Mouse (Mus musculus): ENCODE data around the gene Syngr3. TPM values are rescaled to one million over a fixed set of nuclear protein-coding genes. Genes with fewer than 3 reads are reported as not detected.
"Not testable (repeated sequence)": the region's sequence is repeated elsewhere in the genome, so short reads cannot be mapped to it uniquely, and the experiment has no call there.

The Syngr3 gene
- polyA plus RNA-seq, 1 experiment from 2014 or later, result 6.9 TPM

DNA sequence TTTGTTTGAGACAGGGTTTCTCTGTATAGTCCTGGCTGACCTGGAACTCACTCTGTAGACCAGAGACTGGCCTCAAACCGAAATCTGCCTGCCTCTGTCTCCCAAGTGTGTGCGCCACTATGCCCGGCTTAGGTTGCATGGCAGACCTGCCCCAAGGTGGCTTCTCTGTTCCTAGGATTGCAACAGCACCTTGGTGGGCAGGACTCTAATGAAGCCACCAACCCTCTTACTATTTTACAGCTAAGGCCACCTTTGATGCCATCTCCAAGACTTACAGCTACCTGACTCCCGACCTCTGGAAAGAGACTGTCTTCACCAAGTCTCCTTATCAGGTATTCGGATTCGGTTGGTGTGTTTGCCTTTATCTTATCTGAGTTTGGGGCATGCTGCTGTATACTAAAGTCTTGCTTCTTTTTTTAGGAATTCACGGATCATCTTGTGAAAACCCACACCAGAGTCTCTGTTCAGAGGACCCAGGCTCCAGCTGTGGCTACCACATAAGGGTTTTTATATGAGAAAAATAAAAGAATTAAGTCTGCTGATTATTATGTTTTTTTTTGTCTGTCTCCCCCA, 31.7 kb upstream of the Syngr3 start:
- not testable (repeated sequence) for H3K27me3 ChIP-seq (replicated peaks; ENCODE audit: control insufficient read depth, insufficient read depth, low read length); H3K27ac ChIP-seq (ENCODE audit: low read length); H3K9me3 ChIP-seq (ENCODE audit: control insufficient read depth, low read length); H3K36me3 ChIP-seq (ENCODE audit: control insufficient read depth, insufficient read depth, low read length); ATAC-seq
- WGBS, result 49% methylated on average over 7 of the region's 7 CpGs
- peak overlapping the region; percentile 69 for H3K9ac ChIP-seq (ENCODE audit: low read depth, low read length)
- peaks cover 19% of the 10 kb centered on the region for H3K4me1 ChIP-seq (ENCODE audit: control insufficient read depth, insufficient read depth, low read length)
- H3K4me2 ChIP-seq (ENCODE audit: low read depth, low read length), result peak overlapping the region; percentile 58
- H3K4me3 ChIP-seq (ENCODE audit: low read length), result peak overlapping the region; percentile 89

DNA sequence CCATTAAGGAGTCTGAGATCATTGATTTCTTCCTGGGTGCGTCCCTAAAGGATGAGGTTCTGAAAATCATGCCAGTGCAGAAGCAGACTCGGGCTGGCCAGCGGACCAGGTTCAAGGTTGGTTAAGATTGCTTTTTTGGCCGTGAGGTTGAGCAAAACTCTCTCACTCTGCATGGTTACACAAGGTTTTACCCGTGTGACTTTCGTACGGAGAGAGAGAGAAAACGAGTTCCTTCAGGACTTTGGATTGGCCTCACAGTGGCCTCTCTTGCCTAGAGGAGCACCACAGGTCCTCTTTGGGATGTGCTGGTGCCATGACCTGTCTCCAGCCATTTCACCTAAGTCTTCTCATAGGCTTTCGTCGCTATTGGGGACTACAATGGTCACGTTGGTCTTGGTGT, 30.9 kb upstream of the Syngr3 start:
- not testable (repeated sequence) for H3K36me3 ChIP-seq (ENCODE audit: control insufficient read depth, insufficient read depth, low read length); H3K27me3 ChIP-seq (replicated peaks; ENCODE audit: control insufficient read depth, insufficient read depth, low read length); H3K9me3 ChIP-seq (ENCODE audit: control insufficient read depth, low read length); ATAC-seq
- H3K9ac ChIP-seq (ENCODE audit: low read depth, low read length), result peak overlapping the region; percentile 69
- peak overlapping the region; percentile 58 for H3K4me2 ChIP-seq (ENCODE audit: low read depth, low read length)
- H3K27ac ChIP-seq (ENCODE audit: low read length), result 0 out of 2 replicates have a peak overlapping the region, but pooled peaks have one; percentile 80
- 0% methylated on average over 11 of the region's 11 CpGs for whole genome bisulfite sequencing
- H3K4me3 ChIP-seq (ENCODE audit: low read length), result peak overlapping the region; percentile 89
- H3K4me1 ChIP-seq (ENCODE audit: control insufficient read depth, insufficient read depth, low read length), result peaks cover 19% of the 10 kb centered on the region

DNA sequence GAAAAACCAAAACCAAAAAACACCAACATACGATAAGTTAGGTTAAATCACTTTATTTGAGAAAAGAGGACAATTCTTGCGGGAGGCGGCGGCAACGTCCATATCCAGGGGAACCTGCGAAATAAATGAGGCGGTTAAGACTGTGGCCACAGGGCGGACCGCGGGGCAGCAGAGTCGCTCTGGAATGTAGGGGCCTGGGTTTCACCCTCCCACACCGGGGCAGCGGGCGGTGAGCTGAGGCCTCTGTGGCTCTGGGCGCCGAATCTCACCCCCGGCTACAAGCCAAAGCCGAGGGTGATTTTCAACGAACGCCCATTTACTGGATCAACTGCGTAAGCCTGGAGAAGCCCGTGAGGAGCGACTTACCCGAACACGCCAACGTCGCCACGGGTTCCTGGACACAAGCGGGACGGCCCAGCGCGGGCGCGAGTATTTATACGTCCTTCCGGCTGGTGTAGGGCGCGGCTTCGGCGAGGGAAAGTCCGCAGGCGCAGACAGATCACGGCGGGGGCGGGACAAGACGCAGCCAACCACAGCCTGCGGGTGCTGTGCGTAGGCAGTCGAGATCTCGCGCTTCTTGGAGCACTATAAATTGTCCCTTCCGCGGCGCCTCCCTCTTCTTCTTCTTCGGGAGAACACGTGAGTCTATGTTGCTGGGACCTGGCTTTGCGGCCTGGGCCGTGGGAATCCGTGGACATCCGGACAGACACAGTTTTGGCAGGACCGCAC, 29.9 kb upstream of the Syngr3 start:
- ATAC-seq, result peak; percentile 96
- H3K9ac ChIP-seq (ENCODE audit: low read depth, low read length), result peak overlapping the region; percentile 96
- H3K36me3 ChIP-seq (ENCODE audit: control insufficient read depth, insufficient read depth, low read length), result peaks cover 7% of the 10 kb centered on the region
- H3K9me3 ChIP-seq (ENCODE audit: control insufficient read depth, low read length), result no peaks in the 10 kb centered on the region
- H3K4me2 ChIP-seq (ENCODE audit: low read depth, low read length), result peak overlapping the region; percentile 58
- peaks cover 19% of the 10 kb centered on the region for H3K4me1 ChIP-seq (ENCODE audit: control insufficient read depth, insufficient read depth, low read length)
- H3K4me3 ChIP-seq (ENCODE audit: low read length), result peak overlapping the region; percentile 89
- under 1% methylated on average over 61 of the region's 61 CpGs for WGBS
- no peaks in the 10 kb centered on the region for H3K27me3 ChIP-seq (replicated peaks; ENCODE audit: control insufficient read depth, insufficient read depth, low read length)
- H3K27ac ChIP-seq (ENCODE audit: low read length), result peak overlapping the region; percentile 81

DNA sequence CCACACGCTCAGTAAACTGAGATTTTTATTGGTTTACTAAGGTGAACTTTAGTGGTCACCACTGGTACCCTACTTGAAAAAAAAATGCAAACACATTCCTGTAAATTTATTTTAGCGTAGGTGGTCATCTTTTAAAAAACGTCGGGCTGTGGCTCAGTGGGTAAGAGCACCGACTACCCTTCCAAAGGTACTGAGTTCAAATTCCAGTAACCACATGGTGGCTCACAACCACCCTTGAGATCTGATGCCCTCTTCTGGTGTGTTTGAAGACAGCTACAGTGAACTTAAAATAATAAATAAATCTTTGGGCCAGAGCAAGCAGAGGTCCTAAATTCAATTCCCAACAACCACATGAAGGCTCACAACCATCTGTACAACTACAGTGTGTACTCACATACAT, 29.2 kb upstream of the Syngr3 start:
- peak overlapping the region; percentile 57 for H3K4me2 ChIP-seq (ENCODE audit: low read depth, low read length)
- H3K27me3 ChIP-seq (replicated peaks; ENCODE audit: control insufficient read depth, insufficient read depth, low read length); H3K9me3 ChIP-seq (ENCODE audit: control insufficient read depth, low read length); H3K36me3 ChIP-seq (ENCODE audit: control insufficient read depth, insufficient read depth, low read length); ATAC-seq; H3K27ac ChIP-seq (ENCODE audit: low read length): not testable (repeated sequence)
- peaks cover 19% of the 10 kb centered on the region for H3K4me1 ChIP-seq (ENCODE audit: control insufficient read depth, insufficient read depth, low read length)
- peak overlapping the region; percentile 96 for H3K9ac ChIP-seq (ENCODE audit: low read depth, low read length)
- H3K4me3 ChIP-seq (ENCODE audit: low read length), result peak overlapping the region; percentile 89
- 59% methylated on average over 5 of the region's 5 CpGs for WGBS

DNA sequence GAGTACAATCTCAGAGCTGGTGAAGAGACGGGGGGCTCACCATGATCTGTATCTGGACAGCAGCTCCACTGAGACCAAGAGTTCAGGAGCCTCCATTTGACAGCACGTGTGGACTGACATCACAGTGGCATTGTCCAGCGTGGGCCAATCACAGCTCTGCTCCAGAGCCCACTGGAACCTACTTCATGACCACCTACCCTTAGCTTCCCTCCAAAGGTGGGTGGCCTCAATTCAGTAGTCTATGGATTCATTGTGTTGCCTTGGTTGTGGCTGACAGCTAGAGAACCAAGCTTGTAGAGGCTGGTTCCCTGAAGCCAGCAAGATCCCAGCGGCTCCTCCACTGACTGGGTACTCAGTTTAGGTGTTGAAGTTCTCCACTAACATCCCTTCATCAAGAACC, 28.2 kb upstream of the Syngr3 start, which contains the start of the genes Rnf151 and Rps2:
Gene Rnf151, minus strand, starts transcription at position 121 of the 400 bp plus-strand sequence.
Gene Rps2, plus strand, starts transcription at position 174 of the 400 bp plus-strand sequence.
- no peaks in the 10 kb centered on the region for H3K9me3 ChIP-seq (ENCODE audit: control insufficient read depth, low read length)
- peak within 1 kb of the TSS; percentile 89 for H3K4me3 ChIP-seq (ENCODE audit: low read length)
- H3K27ac ChIP-seq (ENCODE audit: low read length), result no peak within 1 kb of the TSS
- 79% methylated on average over 4 of the region's 4 CpGs for WGBS
- no peak for ATAC-seq
- no peaks in the 10 kb centered on the region for H3K27me3 ChIP-seq (replicated peaks; ENCODE audit: control insufficient read depth, insufficient read depth, low read length)
- peaks cover 15% of the 10 kb centered on the region for H3K4me1 ChIP-seq (ENCODE audit: control insufficient read depth, insufficient read depth, low read length)
- H3K4me2 ChIP-seq (ENCODE audit: low read depth, low read length), result peak within 1 kb of the TSS; percentile 57
- peaks cover 7% of the 10 kb centered on the region for H3K36me3 ChIP-seq (ENCODE audit: control insufficient read depth, insufficient read depth, low read length)
- peak within 1 kb of the TSS; percentile 96 for H3K9ac ChIP-seq (ENCODE audit: low read depth, low read length)

DNA sequence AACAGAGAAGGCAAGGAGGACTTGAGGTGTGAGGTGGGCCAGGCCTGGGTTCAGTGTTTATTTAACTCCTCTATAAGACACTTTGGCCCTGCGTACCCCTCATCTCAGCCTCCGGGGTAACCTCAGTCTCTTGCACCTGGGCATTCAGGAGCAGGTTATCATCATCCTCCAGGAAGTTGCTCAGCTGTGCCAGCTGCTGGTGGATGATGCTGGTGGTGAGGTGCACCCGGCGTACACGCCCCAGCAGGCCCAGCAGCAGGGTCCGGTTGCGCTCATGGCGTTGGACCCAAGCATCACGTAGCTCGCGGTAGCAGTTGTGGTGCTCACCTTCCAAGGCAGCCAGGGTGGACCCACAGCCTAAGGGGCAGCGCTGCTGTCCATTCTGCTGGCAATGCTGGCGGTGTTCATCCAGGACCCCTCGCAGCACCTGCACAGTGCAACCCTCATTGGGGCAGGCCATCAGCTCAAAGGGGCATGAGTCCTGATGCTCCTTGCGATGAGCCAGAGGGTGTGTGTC, 26.5 kb upstream of the Syngr3 start:
- Histone ChIP-seq H3K27me3 (replicated peaks; ENCODE audit: control insufficient read depth, insufficient read depth, low read length) (no peaks in the 10 kb centered on the region), H3K4me3 (ENCODE audit: low read length) (no peak overlapping the region), H3K4me2 (ENCODE audit: low read depth, low read length) (no peak overlapping the region), H3K9ac (ENCODE audit: low read depth, low read length) (no peak overlapping the region), H3K9me3 (ENCODE audit: control insufficient read depth, low read length) (no peaks in the 10 kb centered on the region), H3K27ac (ENCODE audit: low read length) (no peak overlapping the region), H3K36me3 (ENCODE audit: control insufficient read depth, insufficient read depth, low read length) (no peaks in the 10 kb centered on the region), H3K4me1 (ENCODE audit: control insufficient read depth, insufficient read depth, low read length) (peaks cover 5% of the 10 kb centered on the region; the same call in 1 of the 2 replicates)
- WGBS, result 98% methylated on average over 15 of the region's 15 CpGs
- ATAC-seq, result no peak

DNA sequence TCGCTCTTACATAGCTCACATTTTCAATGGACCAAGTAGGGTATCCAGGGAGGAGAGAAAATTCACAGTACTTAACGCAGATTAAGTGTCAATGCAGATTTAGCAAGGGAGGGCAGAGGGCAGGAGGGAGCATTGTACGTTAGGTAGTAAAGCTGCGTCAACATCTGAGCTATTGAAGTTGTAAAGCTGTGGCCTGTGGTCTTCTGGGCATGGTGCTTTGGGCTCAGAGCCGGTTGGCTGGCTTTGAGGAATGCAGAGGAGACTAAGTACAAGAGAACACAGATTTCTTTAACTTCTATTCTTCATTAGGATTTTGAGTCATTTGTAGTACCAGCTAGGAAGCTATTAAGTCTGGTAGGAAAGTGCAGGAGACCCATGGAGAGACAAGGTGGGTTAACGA, 25.8 kb upstream of the Syngr3 start:
- peaks cover 5% of the 10 kb centered on the region; the same call in 1 of the 2 replicates for H3K4me1 ChIP-seq (ENCODE audit: control insufficient read depth, insufficient read depth, low read length)
- H3K27ac ChIP-seq (ENCODE audit: low read length), result no peak overlapping the region
- H3K9ac ChIP-seq (ENCODE audit: low read depth, low read length), result no peak overlapping the region
- WGBS, result 74% methylated on average over 6 of the region's 6 CpGs
- H3K27me3 ChIP-seq (replicated peaks; ENCODE audit: control insufficient read depth, insufficient read depth, low read length), result no peaks in the 10 kb centered on the region
- H3K36me3 ChIP-seq (ENCODE audit: control insufficient read depth, insufficient read depth, low read length), result no peaks in the 10 kb centered on the region
- no peak for ATAC-seq
- H3K4me3 ChIP-seq (ENCODE audit: low read length), result no peak overlapping the region
- no peak overlapping the region for H3K4me2 ChIP-seq (ENCODE audit: low read depth, low read length)
- no peaks in the 10 kb centered on the region for H3K9me3 ChIP-seq (ENCODE audit: control insufficient read depth, low read length)

DNA sequence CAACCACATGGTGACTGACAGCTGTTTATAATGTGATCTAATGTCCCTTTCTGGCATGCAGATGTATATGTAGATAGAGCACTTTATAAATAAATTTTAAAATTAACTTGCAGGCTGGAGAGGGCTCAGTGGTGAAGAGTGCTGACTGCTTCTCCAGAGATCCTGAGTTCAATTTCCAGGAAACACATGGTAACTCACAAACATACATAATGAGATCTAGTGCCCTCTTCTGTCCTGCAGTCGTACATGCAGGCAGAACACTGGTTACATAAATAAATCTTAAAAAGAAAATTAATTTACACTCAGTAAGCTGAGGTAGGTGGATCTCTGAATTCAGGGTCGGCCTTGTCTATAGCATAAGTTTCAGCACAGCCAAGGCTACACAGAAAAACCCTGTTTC, 18.9 kb upstream of the Syngr3 start:
- H3K4me3 ChIP-seq (ENCODE audit: low read length), result peak overlapping the region; percentile 64; the same call in 1 of the 2 replicates
- peaks cover 10% of the 10 kb centered on the region; the same call in 1 of the 2 replicates for H3K4me1 ChIP-seq (ENCODE audit: control insufficient read depth, insufficient read depth, low read length)
- no peaks in the 10 kb centered on the region for H3K9me3 ChIP-seq (ENCODE audit: control insufficient read depth, low read length)
- no peak for ATAC-seq
- WGBS, result 31% methylated on average over 2 of the region's 2 CpGs
- peaks cover 10% of the 10 kb centered on the region; the same call in 1 of the 2 replicates for H3K36me3 ChIP-seq (ENCODE audit: control insufficient read depth, insufficient read depth, low read length)
- H3K4me2 ChIP-seq (ENCODE audit: low read depth, low read length), result no peak overlapping the region
- no peak overlapping the region for H3K27ac ChIP-seq (ENCODE audit: low read length)
- no peaks in the 10 kb centered on the region for H3K27me3 ChIP-seq (replicated peaks; ENCODE audit: control insufficient read depth, insufficient read depth, low read length)
- H3K9ac ChIP-seq (ENCODE audit: low read depth, low read length), result no peak overlapping the region

DNA sequence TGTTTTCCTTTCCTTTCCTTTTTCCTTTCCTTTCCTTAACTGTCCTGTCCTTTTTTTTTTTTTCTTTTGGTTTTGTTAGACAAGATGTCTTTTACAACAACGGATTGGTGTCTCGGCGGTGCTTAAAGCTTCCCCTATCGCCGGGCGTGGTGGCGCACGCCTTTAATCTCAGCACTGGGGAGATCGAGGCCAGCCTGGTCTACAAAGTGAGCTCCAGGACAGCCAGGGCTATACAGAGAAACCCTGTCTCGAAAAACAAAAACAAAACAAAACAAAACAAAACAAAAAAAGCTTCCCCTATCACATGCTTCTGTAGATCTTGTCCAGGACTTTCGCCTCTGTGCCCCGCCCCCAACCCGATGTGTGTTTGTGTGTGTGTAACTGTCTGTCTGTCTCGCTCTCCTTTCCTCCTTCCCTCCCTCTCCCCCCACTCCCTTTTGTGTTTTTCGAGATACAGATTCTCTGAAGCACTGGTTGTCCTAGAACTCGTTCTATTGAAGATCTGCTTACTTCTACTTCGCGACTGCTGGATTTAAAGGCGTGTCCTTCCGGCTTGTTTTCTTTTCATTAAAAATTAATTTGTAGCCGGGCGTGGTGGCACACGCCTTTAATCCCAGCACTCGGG, 18.2 kb upstream of the Syngr3 start:
- 4% methylated on average over 24 of the region's 24 CpGs for WGBS
- Histone ChIP-seq H3K9ac (ENCODE audit: low read depth, low read length) (peak overlapping the region; percentile 86), H3K36me3 (ENCODE audit: control insufficient read depth, insufficient read depth, low read length) (peaks cover 10% of the 10 kb centered on the region; the same call in 1 of the 2 replicates), H3K4me1 (ENCODE audit: control insufficient read depth, insufficient read depth, low read length) (peaks cover 10% of the 10 kb centered on the region; the same call in 1 of the 2 replicates), H3K9me3 (ENCODE audit: control insufficient read depth, low read length) (no peaks in the 10 kb centered on the region), H3K4me2 (ENCODE audit: low read depth, low read length) (peak overlapping the region; percentile 79), H3K27me3 (replicated peaks; ENCODE audit: control insufficient read depth, insufficient read depth, low read length) (no peaks in the 10 kb centered on the region), H3K4me3 (ENCODE audit: low read length) (peak overlapping the region; percentile 64), H3K27ac (ENCODE audit: low read length) (peak overlapping the region; percentile 75)
- peak; percentile 38 for ATAC-seq
